Mouse (Mus musculus) telencephalon, adult 2 months (tissue): ENCODE measurements around the gene Lingo2.
"Not testable (repeated sequence)": the region's sequence is repeated elsewhere in the genome, so short reads cannot be mapped to it uniquely, and the experiment has no call there.

ENCODE experiments used
- DNase-seq: peaks from one replicate; pipeline ENCODE4 v3.0.0-alpha.2; 2011; ENCODE audit warnings: low read depth, low spot score

Lingo2 gene

DNA sequence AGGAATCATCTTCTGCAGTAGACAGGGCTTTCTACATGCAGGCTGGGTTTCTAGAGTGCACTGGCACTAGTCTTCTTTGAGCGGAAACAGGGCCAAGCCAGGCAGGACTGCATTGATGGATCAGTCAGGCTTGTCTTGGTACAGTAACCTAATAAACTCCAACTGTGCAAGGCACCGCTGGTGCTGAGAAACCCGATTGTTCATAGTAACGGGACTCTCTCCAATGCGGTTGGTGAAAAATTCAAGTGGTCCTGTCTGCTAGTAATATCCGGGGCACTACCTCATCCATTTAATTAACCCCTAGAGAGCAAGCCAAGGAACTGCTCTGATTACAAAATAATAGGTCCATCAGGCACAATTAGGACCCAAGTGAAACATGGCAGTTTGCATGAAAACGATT is 1106.4 kb downstream of the Lingo2 start:
- DNase-seq = peak; percentile 31

DNA sequence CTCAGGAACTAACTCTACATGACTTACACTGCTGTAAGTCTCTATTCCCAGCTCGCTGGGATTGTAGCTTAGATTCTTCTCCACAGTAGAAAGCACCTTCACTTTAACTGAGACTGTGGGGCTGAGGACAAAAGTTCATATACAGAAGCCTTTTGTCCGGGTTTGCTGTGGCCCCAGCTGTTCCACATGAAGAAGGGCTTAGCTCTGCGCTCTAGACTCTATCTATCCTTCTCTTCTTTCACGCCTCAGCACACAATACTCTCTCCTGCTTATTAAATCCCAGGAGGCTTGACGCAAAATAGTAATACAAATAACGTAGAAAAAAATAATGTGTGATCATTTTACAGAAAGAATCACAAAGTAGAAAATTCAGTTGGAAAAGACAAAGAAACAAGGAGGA is 1107.0 kb downstream of the Lingo2 start:
- no peak for DNase-seq

DNA sequence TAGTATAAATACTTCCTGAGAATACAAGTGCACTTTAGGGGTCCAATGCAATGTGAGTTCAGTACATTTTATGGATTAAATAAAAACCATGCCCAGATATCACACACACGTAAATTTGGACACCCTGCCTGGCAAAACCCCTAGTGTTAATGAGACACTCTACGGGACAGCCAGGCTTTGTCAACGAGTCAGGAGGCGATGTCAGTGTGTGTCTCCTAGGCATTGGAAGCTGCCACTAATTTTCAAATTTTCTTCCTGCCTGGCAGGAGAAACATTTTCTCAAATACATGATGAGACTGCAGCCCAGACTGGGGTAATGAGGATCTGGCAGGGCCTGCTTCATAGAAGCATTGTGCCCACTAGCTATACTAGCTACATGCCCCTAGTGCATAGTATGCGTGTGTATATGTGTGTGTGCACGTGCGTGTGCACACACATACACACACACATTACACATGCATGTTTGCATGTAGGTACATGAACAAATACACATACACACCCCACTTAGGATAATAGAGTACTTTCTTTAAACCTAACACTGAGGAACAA is 1128.2 kb downstream of the Lingo2 start:
- DNase-seq = no peak

DNA sequence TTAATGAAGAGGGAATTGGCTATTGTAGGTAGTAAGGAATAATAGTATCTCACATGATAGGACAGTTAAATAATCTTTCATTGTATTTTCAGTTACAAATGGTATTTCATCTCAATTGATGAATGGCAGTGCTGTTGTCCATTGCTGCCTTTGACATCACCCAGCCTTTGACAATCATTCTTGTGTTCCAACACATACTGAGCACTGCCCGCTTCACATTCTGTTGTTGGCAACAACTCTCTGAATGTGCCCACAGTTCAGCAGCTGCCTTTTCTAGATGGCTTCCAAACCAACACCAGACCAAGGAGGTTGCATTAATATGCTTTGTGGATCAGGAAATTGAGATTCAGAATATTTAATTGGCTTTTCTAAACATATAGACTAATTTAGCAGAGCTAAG is 1130.8 kb downstream of the Lingo2 start:
- DNase-seq = peak; percentile 62

DNA sequence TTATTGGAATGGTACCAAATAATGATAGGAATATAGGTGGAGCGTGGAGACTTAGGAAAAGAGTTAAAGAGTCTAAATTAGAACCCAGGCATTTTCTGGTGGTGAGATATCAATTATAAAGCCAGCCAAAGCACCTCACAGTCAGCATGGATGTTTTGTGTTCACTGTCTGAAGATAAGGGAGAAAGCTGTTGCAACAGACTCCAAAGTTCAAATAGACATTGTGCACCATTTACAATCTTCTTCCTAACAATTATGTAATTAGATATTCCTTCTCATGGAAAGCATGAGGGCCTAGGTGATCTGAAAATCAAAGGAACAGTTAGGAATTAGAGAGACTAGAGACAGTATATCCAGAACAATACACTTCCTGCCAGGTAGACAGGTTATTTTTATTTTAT is 1136.8 kb downstream of the Lingo2 start:
- DNase-seq = no peak

DNA sequence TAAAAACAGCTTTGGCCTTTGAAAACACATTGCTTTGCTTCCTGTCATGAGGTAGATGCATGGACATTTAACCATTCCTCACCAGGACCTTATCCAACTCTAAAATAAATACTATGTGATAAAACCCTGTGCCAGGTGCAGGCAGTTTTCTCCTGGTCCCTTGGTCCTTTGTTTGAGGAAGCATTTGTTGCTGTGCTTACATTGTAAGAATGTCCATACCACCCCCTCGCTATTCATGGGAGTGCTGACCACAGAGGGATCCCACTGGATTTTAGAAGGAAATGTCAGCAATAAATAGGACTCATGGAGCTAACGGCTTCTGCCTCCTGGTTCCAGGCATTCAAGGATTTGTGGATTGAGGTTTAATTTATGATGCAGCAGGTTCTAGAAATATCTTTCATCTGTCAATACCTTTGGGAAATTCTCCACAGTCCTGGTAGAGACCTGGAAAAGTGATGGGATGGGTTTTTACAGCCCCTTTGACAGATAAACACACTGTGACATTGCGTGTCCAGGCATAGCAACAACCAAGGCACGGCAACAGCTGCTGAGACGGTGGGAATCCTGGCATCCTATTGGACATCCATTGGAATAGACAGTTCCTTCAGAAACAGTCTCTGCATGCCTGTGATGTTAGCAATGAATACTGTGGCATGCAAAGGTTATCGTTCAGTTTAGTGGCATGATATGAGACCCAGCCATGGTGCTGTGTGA is 1143.9 kb downstream of the Lingo2 start:
- DNase-seq = no peak

DNA sequence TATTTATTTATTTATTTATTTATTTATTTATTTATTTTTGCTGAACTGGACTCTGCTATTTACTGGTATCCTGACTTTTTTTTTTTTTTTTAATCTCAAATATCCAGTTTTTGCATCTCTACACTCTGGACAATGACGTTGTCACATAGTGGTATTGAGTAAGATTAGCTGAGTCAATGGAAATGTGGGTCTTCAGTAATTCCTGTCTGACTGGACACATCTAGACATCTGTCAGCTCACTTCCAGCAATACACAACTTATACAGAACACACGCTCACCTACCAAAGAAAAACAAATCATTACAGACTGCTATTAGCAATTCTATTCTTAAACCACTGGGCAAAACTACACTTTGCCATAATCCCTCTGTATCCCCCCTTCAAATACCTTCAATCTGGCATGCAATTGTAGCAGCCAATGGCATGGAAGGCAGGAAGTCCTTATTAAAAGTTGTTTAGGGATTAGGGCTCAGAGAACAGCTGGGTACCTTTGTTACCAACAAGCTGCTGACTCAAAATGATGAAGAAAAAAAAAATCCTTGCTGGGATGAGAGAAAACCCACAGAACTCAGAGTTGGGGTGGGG is 1144.6 kb downstream of the Lingo2 start:
- no peak for DNase-seq

DNA sequence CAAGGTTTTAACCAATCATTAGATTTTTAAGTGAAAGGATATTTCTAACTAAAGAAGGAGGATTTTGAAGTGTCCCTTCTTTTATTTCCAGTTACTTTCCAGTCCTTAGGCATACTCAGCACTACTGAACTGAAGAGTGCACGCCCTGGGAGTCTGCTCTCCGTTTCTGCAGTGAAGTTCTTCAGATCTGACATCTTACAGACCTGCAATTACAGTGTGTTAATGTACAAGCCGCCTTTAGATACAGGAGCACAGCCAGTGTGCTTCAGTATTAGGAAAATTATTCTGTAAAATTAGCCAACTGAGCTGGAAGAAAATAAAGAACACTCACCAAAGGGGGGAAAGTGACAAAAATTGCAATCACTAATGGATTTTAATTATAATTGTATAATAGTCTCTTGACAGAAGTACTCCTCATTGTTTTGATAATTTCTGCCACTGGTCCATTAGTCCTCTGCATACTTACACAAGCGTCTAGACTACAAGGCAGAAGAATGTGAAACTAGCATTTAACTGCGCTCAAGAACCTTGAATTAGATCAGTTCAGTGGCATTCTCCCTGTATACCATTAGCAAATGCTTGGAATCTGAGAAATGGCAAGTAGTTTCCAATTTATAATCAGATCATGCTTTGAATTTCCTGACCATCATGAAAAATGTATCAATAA is 1167.2 kb downstream of the Lingo2 start:
- DNase-seq = no peak

DNA sequence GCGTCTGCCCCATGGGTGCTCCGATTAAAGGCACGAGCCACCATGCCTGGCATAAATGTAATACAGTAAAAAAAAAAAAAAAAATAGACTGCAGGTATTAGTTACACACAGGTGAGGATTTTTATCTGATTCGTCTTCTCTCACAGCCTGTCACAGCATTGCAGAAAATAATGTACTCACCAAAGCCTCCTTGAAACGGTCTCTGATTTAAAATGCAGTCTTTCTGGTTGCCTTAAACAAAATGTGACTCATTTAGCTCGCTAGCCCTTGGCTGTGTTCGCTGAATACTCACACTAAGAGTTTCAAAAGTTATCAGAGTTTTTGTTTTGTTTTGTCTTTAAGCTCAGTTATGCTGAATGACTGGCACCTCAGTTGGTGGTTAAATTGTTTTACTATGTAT is 1180.7 kb downstream of the Lingo2 start:
- no peak for DNase-seq

DNA sequence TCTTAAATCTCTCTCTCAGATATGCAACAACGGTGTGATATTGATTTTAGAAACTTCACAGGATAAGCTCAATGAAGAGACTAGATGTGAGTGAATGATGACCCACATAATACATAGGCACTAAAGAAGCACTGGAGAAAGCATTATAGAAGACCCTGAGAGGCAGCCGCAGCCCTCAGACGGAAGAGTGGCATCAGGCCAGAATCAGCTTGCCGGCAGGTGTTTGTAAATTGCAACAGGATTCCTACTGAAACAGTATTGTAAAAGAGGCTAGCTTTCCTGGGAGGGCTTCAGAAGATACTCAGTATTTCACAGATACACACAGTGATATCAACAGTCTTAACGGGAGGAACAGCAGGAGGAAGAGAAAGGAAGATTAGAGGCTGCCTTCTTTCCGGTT is 1184.6 kb downstream of the Lingo2 start:
- no peak for DNase-seq

DNA sequence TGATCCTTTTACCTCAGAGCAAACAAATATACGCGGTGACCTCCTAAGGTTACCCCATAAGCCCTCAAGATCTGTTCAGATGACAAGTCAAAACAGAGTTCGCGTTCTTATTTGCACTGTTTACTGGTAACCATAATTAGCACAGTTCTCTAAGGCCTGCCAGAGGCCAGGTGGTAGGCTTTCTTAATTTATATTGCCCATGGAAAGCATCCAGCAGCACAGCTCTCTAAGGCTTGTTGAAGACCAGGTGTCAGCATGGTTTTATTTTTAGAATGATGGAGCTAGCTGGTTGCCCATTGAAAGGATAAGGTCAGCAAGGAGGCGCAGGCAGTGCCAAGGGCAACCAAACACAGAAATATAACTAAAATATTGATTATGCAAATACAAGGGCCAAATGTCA is 1190.4 kb downstream of the Lingo2 start:
- DNase-seq = no peak

DNA sequence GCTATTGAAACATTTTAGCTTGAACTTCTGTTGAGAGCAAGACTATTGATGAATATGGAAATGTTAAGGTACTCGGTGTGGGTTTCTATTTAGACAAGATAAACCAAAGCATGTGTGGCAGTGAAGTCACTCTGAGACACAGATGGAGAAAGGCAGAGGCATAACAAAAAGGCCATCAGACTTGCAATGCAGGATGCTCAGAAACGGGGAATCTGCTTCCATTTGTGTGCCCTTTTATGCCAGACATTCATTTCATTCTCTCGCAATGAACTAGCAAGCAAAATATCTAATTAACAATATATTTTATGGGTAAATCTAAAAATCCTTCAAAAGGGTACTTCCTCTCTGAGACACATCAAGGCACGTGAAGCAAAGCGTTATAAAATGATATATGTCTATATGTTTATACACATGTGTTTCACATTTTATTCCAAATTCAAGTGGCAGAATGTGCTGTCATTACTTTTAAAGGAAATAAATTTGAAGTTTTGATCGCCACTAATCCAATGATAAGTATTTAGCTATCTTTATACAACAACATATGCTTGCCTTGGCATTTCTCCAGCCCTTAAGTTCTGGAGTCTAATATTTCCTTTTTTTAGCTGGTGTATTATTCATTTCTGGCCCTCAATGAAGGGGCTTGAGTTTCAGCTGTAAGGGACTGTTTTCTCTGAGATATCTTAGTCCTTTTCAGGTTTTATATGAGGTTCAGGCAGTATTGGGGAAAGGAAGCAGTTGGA is 1199.3 kb downstream of the Lingo2 start:
- DNase-seq = no peak

DNA sequence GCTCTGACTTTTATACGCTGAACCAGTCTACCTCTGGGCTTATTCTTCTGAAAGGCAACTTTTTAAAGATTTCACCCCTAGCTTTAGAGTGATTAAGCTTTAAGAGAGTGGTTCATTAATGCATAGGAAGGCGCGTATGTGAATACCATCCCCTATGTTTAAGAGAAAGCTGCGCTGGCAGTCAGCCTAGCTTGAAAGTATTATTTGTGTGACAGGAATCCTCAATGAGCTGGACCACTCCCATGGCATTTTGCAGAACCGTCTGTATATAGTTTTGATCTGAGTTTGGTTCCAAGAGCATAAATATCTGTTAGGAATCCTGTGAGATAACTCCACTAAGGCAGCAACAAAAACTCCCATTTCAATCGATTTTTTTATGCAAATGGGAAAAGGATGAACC is 1204.9 kb downstream of the Lingo2 start:
- DNase-seq = no peak

DNA sequence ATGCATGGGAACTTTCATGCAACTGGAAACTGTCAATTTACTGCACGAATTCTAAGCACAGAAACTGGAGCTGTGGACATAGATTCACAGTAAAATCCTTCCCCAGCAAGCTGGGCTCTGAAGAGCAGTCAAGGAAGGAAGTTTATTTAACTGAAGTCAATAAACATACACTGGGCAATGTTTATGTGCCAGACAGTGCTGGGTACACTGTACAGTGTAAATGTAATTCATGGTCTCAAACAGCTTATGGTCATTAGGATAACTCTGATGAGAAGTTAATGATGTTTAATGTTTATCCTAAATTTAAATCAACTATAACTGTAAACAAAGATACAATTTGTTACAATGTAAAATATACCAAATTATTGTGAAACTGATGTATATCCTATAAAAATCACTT is 1226.8 kb downstream of the Lingo2 start:
- DNase-seq = no peak

DNA sequence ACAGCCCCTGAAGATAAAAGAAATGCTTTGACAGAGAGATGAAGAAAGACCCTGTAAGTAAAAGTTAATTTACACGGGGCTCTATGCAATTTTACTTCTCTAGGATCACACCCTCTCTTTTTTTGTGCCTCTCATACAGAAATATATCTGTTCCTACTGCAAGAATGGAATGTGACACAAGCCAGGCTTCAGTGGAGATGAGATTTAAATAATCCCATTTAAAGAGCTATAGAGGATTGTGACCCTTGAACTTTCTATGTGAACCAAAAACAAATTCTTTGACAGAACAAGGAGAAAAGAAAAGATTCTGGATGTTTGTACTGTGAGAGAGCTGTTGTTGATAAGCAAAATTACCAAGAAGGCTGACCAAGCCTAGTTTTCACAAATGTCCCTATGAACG is 1247.4 kb downstream of the Lingo2 start:
- no peak for DNase-seq

DNA sequence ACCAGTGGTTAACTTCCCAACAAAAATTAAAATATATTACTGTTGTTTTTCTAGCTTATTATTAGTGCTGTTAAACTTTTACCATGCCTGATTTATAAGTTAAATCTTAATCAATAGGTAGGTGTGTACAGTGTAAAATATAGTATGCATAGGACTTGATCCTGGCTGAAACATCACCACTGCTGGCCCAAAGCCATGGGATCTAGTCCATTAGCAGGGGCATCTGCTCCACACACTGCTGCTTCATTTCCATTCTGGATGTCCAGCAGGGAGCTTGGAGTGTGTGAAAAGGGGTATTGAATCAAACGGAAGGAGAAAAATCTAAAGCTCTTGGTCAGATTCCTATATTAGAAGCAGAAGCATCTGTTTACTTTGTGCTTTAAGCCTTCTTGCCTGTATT is 1248.9 kb downstream of the Lingo2 start:
- no peak for DNase-seq

DNA sequence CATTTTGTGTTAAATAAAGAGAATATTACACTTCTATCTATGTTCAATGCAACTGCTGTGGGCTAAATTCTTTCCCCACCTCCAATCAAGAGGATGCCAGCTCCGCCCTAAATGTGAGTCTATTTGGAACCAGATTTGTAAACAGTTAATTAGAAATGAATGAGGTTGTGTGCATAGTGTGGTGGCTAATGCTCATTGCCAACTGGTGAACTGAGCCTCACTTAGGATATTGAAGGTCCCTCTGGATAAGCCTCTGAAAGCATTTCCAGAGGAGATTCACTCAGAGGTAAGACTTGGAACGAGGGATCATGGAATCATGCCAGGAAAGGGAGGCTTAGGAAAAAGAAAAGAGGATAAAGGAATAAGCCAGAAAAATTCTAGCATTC is 1256.4 kb downstream of the Lingo2 start:
- DNase-seq = no peak

DNA sequence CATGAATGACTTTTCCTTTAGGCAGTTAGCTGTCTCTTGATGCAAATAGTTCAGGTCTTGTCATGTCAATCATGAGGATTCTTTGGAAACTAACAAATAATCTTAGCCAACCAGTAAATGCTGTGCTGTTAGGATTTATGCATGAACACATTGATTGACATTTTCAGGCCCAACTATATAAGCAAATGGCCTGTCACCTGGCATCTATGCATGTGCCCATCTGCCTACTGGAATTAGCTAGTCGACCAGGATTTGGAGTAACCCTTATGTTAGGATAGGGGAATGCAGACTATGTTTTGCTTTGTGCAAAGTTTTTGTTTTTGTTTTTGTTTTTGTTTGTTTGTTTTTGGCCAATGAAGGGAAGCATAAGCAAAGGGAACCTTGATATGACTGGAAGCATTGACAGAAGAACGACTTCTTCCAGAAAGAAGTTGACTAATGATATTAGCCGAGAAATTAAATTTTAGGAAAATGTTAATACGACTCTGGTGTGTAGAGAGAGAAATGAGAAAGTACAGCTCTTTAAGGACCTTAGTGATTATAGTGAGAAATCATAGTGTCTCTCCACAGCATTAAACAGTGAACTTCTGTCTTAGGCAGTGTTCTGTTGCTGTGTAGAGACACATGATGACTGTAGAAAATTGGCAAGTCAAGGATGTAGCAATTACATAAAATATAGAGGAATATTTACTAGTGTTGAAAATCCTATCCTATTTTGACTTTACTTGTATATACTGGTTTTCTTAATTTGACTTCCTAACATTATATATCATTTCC is 1257.0 kb downstream of the Lingo2 start:
- DNase-seq = no peak

DNA sequence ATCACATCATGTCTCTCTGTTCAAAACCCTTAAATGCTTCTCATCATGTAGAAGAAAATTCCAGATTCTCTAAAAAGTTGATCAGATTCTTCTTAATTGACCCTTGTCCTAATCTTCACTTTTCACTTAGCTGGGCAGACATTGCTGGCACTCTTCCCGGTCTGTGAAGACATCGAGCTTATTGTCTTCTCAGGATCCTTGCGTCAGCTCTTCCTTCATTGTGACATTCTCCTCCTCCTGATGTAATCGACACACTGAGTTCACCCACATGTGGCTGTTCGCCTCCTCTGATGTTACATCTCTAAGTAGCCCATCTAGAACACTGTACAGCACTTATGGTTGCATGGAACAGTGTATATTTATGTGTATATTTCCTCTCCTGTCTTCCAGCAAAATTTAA is 1261.0 kb downstream of the Lingo2 start:
- no peak for DNase-seq

DNA sequence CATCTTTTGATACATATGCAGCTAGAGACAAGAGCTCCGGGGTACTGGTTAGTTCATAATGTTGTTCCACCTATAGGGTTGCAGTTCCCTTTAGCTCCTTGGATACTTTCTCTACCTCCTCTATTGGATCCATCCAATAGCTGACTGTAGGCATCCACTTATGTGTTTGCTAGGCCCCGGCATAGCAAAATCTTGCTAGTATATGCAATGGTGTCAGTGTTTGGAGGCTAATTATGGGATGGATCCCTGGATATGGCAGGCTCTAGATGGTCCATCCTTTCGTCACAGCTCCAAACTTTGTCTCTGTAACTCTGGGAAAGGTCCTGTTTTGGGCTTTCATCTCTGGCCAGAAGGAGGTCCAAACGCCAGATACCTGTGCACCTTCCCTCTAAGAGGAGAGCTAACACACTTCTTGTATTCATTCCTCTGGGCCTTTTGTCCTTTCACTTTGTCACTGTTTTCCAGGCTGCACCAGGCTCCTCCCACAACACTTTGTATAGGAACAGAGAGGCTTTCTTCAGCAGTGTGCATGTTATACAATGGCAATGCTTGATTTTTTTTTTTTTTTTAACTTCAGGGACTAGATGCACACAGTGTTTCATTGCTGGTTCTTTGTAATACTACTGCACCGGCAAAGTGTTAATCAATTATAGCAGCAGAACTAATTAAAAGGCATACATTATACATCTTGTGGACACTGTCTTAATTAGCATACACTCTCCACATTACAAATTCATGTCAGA is 1262.9 kb downstream of the Lingo2 start:
- DNase-seq = not testable (repeated sequence)
